Mouse (Mus musculus) embryonic facial prominence, embryonic 13.5 days (tissue): Measurements from ENCODE around the gene Smad6. TPM values are rescaled to one million over a fixed set of nuclear protein-coding genes. Genes with fewer than 3 reads are reported as not detected.

ENCODE experiments used
- ATAC-seq: fragments of 200-750 bp; cut with Nextera tagmentation; 2 replicates; pipeline ENCODE4 v1.8.0; 2017; ENCODE audit warnings: low read depth; ENCODE audit not compliant: insufficient number of reproducible peaks, insufficient read depth, low FRiP score, low TSS enrichment
- H3K27ac ChIP-seq: fragments of 300-500 bp; sonication (generic); 2 replicates; pipeline ENCODE4 v1.5.1; 2015; ENCODE audit warnings: moderate library complexity, mild to moderate bottlenecking, inconsistent platforms
- H3K27me3 ChIP-seq: fragments of 300-500 bp; sonication (generic); 2 replicates; pipeline ENCODE4 v1.6.1; 2015; ENCODE audit warnings: mild to moderate bottlenecking, inconsistent platforms
- H3K36me3 ChIP-seq: fragments of 300-500 bp; sonication (generic); 2 replicates; pipeline ENCODE4 v1.6.1; 2015; ENCODE audit warnings: mild to moderate bottlenecking, inconsistent platforms
- H3K4me1 ChIP-seq: fragments of 300-500 bp; sonication (generic); 2 replicates; pipeline ENCODE4 v1.6.1; 2015; ENCODE audit warnings: inconsistent platforms
- H3K4me2 ChIP-seq: fragments of 300-500 bp; sonication (generic); 2 replicates; pipeline ENCODE4 v1.6.1; 2015; ENCODE audit warnings: moderate library complexity, mild to moderate bottlenecking, inconsistent platforms
- H3K4me3 ChIP-seq: fragments of 300-500 bp; sonication (generic); 2 replicates; pipeline ENCODE4 v1.5.1; 2015; ENCODE audit warnings: mild to moderate bottlenecking, inconsistent platforms
- H3K9ac ChIP-seq: fragments of 300-500 bp; sonication (generic); 2 replicates; pipeline ENCODE4 v1.6.1; 2015; ENCODE audit warnings: mild to moderate bottlenecking, inconsistent platforms
- H3K9me3 ChIP-seq: fragments of 300-500 bp; sonication (generic); 2 replicates; pipeline ENCODE4 v1.6.1; 2016; ENCODE audit warnings: inconsistent platforms
- WGBS: fragments of 180-500 bp; shearing (Covaris S2); methylation state at CpG from one replicate; pipeline ENCODE4 v1.1.7; 2015; ENCODE audit warnings: mixed read lengths; 5-methylcytosine and 5-hydroxymethylcytosine counted together
- polyA plus RNA-seq: library from polyadenylated mRNA; unstranded; fragments of >200 nt; fragmentation: Nextera tagmentation; extraction: Ambion mirVana; gene quantifications from 2 replicates; pipeline ENCODE4 v1.2.1, GENCODE M21; 2015

Smad6 gene
- polyA plus RNA-seq, 1 experiment from 2014 or later = 17.4 TPM

DNA sequence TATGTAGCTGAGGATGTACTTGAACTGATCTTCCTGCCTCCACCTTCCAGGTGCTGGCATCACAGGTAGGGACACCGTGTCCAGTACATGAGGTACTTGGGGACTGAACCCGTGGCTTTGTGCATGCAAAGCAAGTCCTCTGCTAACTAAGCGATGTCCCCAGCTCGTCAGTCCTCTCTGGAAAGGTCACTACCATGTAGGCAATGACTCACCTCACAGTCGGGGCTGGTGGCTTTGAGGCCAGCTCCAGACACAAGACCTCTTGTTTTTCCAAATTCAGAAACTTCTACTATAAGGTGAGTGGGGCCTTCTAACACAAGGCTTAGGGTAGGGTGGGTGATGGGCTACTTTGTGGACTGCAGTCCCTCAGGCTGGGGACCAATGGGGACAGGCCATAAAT is 21.8 kb downstream of the Smad6 start:
- Histone ChIP-seq H3K4me3 (no peak overlapping the region), H3K27ac (no peak overlapping the region), H3K4me2 (no peak overlapping the region), H3K9me3 (no peaks in the 10 kb centered on the region), H3K36me3 (peaks cover 81% of the 10 kb centered on the region), H3K4me1 (peaks cover 55% of the 10 kb centered on the region), H3K9ac (no peak overlapping the region), H3K27me3 (no peaks in the 10 kb centered on the region)
- WGBS = 84% methylated on average over 5 of the region's 5 CpGs
- ATAC-seq = no peak

GRCm38 (mm10) chr9:63999194-63999593 is 22.7 kb downstream of the Smad6 start:
- peaks cover 53% of the 10 kb centered on the region for H3K4me1 ChIP-seq
- peaks cover 81% of the 10 kb centered on the region for H3K36me3 ChIP-seq
- ATAC-seq = no peak

GRCm38 (mm10) chr9:63998026-63998425 is 23.8 kb downstream of the Smad6 start:
- no peak overlapping the region for H3K4me3 ChIP-seq
- no peak for ATAC-seq
- peak overlapping the region; percentile 57 for H3K9ac ChIP-seq
- H3K27ac ChIP-seq = peak overlapping the region; percentile 72
- no peaks in the 10 kb centered on the region for H3K9me3 ChIP-seq
- peak overlapping the region; percentile 14; the same call in 1 of the 2 replicates for H3K4me2 ChIP-seq
- H3K4me1 ChIP-seq = peaks cover 59% of the 10 kb centered on the region
- no peaks in the 10 kb centered on the region for H3K27me3 ChIP-seq
- peaks cover 74% of the 10 kb centered on the region for H3K36me3 ChIP-seq
- 70% methylated on average over 14 of the region's 14 CpGs for WGBS

More at GRCm38 (mm10) chr9:63999194-63999593, 22.7 kb downstream of the Smad6 start:
- WGBS = 84% methylated on average over 9 of the region's 9 CpGs
- H3K9ac ChIP-seq = no peak overlapping the region
- no peak overlapping the region for H3K4me3 ChIP-seq
- 0 out of 2 replicates have a peak overlapping the region, but pooled peaks have one; percentile 0 for H3K27ac ChIP-seq
- H3K27me3 ChIP-seq = no peaks in the 10 kb centered on the region
- no peaks in the 10 kb centered on the region for H3K9me3 ChIP-seq
- no peak overlapping the region for H3K4me2 ChIP-seq

DNA sequence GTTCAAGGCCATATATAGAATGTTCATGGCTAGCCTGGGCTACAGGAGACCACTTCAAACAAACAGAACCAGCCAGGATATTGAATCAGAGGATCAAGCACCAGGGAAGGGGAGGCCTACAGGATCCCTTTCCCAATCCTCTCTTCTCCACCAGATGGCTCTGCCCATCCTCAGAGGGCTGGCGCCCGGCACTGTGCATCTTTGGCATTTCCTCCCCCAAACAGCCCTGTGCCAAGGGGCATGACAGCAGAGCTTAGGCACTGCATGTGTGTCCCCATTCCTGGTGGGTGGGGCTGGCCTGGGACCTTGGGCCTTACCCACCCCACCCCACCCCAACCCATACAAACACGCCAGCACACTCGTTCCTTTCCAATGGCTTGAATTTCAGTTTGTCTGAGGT is 24.4 kb downstream of the Smad6 start:
- no peaks in the 10 kb centered on the region for H3K9me3 ChIP-seq
- H3K27me3 ChIP-seq = no peaks in the 10 kb centered on the region
- 0 out of 2 replicates have a peak overlapping the region, but pooled peaks have one; percentile 57 for H3K9ac ChIP-seq
- peaks cover 69% of the 10 kb centered on the region for H3K36me3 ChIP-seq
- peak overlapping the region; percentile 72 for H3K27ac ChIP-seq
- no peak; the same call in 1 of the 2 replicates for ATAC-seq
- 67% methylated on average over 4 of the region's 4 CpGs for WGBS
- H3K4me2 ChIP-seq = no peak overlapping the region
- H3K4me3 ChIP-seq = no peak overlapping the region
- peaks cover 60% of the 10 kb centered on the region for H3K4me1 ChIP-seq

DNA sequence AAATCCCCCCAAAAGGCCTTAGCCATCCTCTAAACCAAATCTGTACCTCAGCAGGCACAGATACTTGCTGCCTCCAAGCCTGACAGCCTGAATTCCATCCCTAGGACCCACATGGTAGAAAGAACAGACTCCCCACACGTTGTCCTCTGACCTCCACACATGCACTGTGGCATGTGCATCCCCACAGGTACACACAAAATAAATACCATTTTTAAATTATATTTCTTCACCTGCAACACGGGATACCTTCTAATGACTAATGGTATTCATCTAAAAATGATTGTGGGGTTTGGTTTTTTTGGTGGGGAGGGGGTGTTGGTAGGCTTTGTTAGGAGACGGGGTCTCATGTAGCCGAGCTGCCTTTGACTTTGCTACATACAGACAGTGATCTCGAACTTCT is 28.6 kb downstream of the Smad6 start:
- Histone ChIP-seq H3K4me1 (peaks cover 60% of the 10 kb centered on the region), H3K36me3 (peaks cover 54% of the 10 kb centered on the region), H3K4me2 (no peak overlapping the region; the same call in 1 of the 2 replicates), H3K27me3 (no peaks in the 10 kb centered on the region), H3K4me3 (no peak overlapping the region), H3K27ac (peak overlapping the region; percentile 74), H3K9me3 (no peaks in the 10 kb centered on the region), H3K9ac (no peak overlapping the region)
- no peak for ATAC-seq
- WGBS = 78% methylated on average over 5 of the region's 5 CpGs

DNA sequence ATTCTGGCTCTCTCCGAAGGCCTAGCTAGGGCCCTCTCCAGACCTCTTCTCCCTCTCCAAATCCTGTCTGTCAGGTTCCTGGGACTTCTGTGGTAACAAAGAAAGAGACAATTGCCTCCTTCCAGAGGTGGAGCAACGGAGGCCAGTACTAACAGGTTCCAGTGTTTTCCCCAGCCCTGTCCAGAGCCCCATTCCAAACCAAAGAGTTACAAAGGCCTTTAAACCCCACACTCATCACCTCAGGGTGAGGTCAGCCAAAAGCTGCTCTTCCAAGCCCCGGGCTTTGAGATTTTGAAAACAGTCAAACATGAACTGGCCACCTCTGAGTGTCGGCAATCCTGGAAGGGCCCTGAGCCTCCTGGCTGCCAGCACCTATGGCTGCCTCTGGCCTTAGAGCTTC is 29.1 kb downstream of the Smad6 start:
- H3K4me1 ChIP-seq = peaks cover 60% of the 10 kb centered on the region
- H3K27ac ChIP-seq = peak overlapping the region; percentile 74
- H3K4me3 ChIP-seq = no peak overlapping the region
- 0 out of 2 replicates have a peak overlapping the region, but pooled peaks have one; percentile 32 for H3K9ac ChIP-seq
- no peaks in the 10 kb centered on the region for H3K27me3 ChIP-seq
- 49% methylated on average over 4 of the region's 4 CpGs for WGBS
- no peaks in the 10 kb centered on the region for H3K9me3 ChIP-seq
- H3K36me3 ChIP-seq = peaks cover 52% of the 10 kb centered on the region
- no peak for ATAC-seq
- H3K4me2 ChIP-seq = no peak overlapping the region; the same call in 1 of the 2 replicates

DNA sequence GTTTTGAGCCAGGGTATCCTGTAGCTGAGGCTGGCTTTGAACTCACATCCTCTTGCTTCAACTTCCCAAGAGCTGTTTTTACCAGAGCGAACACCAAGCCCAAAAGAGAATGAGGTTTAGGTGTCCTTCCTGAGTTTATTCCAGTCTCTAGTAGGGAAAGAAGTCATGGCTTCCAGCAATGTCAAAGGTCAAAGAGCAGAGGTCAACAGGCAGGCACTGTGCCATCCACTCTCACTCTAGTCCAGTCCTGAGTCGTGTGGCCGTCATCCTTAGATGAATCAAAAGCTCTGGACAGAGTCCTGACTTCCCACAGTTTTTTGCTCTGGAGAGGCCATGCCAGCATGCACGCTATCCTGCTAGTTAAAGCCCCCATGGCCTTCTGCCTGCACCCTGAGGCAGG is 30.7 kb downstream of the Smad6 start:
- no peaks in the 10 kb centered on the region for H3K27me3 ChIP-seq
- H3K36me3 ChIP-seq = peaks cover 47% of the 10 kb centered on the region
- no peak for ATAC-seq
- 57% methylated on average over 4 of the region's 4 CpGs for WGBS
- no peak overlapping the region for H3K27ac ChIP-seq
- no peak overlapping the region for H3K9ac ChIP-seq
- no peak overlapping the region for H3K4me3 ChIP-seq
- peaks cover 67% of the 10 kb centered on the region for H3K4me1 ChIP-seq
- H3K4me2 ChIP-seq = no peak overlapping the region
- H3K9me3 ChIP-seq = no peaks in the 10 kb centered on the region

DNA sequence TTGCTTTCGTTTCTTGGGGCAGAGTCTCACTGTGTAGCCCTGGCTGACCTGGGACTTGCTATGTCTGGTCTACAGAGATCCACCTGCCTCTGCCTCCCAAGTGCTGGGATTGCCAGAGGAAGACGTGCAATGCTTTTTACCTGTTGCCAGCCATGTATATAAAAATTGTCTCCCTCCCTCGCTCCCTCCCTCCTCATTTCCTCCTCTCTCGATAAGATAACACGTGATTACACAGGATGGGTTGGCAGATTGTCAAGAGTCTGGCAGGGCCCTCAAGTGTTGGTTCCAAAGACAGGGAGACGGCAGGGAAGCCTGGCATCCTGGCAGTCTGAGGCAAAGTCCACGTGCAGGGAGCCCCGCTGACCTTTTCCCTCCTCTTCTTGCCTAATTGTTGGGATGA is 32.2 kb downstream of the Smad6 start:
- Histone ChIP-seq H3K9me3 (no peaks in the 10 kb centered on the region), H3K36me3 (peaks cover 34% of the 10 kb centered on the region), H3K4me3 (no peak overlapping the region), H3K4me2 (no peak overlapping the region), H3K27me3 (no peaks in the 10 kb centered on the region), H3K9ac (no peak overlapping the region), H3K27ac (no peak overlapping the region), H3K4me1 (peaks cover 83% of the 10 kb centered on the region)
- WGBS = 71% methylated on average over 8 of the region's 8 CpGs
- no peak for ATAC-seq

GRCm38 (mm10) chr9:63989214-63989613 is 32.6 kb downstream of the Smad6 start:
- H3K4me1 ChIP-seq = peaks cover 87% of the 10 kb centered on the region
- no peak overlapping the region for H3K9ac ChIP-seq
- no peak for ATAC-seq
- H3K36me3 ChIP-seq = peaks cover 29% of the 10 kb centered on the region
- 0 out of 2 replicates have a peak overlapping the region, but pooled peaks have one; percentile 33 for H3K27ac ChIP-seq
- WGBS = 80% methylated on average over 12 of the region's 12 CpGs
- H3K4me3 ChIP-seq = no peak overlapping the region
- no peaks in the 10 kb centered on the region for H3K9me3 ChIP-seq
- H3K4me2 ChIP-seq = no peak overlapping the region
- no peaks in the 10 kb centered on the region for H3K27me3 ChIP-seq

- 53% methylated on average over 6 of the region's 6 CpGs for WGBS
- no peak overlapping the region for H3K4me3 ChIP-seq
- H3K4me2 ChIP-seq = no peak overlapping the region
- H3K9ac ChIP-seq = no peak overlapping the region
- H3K27me3 ChIP-seq = no peaks in the 10 kb centered on the region
- no peak for ATAC-seq
- H3K4me1 ChIP-seq = peaks cover 92% of the 10 kb centered on the region
- H3K27ac ChIP-seq = peak overlapping the region; percentile 78
- peaks cover 15% of the 10 kb centered on the region for H3K36me3 ChIP-seq
- no peaks in the 10 kb centered on the region for H3K9me3 ChIP-seq
Measured at GRCm38 (mm10) chr9:63985125-63985524, 36.7 kb downstream of the Smad6 start.

GRCm38 (mm10) chr9:63982937-63983632 is 38.8 kb downstream of the Smad6 start:
- Histone ChIP-seq H3K27me3 (no peaks in the 10 kb centered on the region), H3K4me3 (no peak overlapping the region), H3K9me3 (no peaks in the 10 kb centered on the region), H3K36me3 (peaks cover 5% of the 10 kb centered on the region), H3K4me1 (peaks cover 97% of the 10 kb centered on the region), H3K9ac (no peak overlapping the region; the same call in 1 of the 2 replicates), H3K4me2 (no peak overlapping the region), H3K27ac (peak overlapping the region; percentile 61; the same call in 1 of the 2 replicates)
- ATAC-seq = no peak
- 70% methylated on average over 12 of the region's 12 CpGs for WGBS

GRCm38 (mm10) chr9:63981912-63982311 is 39.9 kb downstream of the Smad6 start:
- H3K9me3 ChIP-seq = no peaks in the 10 kb centered on the region
- no peak overlapping the region for H3K4me2 ChIP-seq
- peak overlapping the region; percentile 72 for H3K27ac ChIP-seq
- H3K4me3 ChIP-seq = no peak overlapping the region
- 62% methylated on average over 4 of the region's 4 CpGs for WGBS
- no peak overlapping the region; the same call in 1 of the 2 replicates for H3K9ac ChIP-seq
- H3K36me3 ChIP-seq = peaks cover 13% of the 10 kb centered on the region
- peaks cover 99% of the 10 kb centered on the region for H3K4me1 ChIP-seq
- no peaks in the 10 kb centered on the region for H3K27me3 ChIP-seq
- no peak for ATAC-seq
